Mouse (Mus musculus) liver, embryonic 18 days (tissue): Measurements from ENCODE around the gene Irf1. TPM values are rescaled to one million over a fixed set of nuclear protein-coding genes. Genes with fewer than 3 reads are reported as not detected.

Source experiments
- polyA plus RNA-seq: library from polyadenylated mRNA; depleted of rRNA; stranded (reverse); fragments of >200 nt; gene quantifications from 2 replicates; pipeline ENCODE4 v1.2.3, GENCODE M21; 2012; rRNA removed

Gene Irf1
- 24.6 and 28.0 TPM in 2 replicates for polyA plus RNA-seq

DNA sequence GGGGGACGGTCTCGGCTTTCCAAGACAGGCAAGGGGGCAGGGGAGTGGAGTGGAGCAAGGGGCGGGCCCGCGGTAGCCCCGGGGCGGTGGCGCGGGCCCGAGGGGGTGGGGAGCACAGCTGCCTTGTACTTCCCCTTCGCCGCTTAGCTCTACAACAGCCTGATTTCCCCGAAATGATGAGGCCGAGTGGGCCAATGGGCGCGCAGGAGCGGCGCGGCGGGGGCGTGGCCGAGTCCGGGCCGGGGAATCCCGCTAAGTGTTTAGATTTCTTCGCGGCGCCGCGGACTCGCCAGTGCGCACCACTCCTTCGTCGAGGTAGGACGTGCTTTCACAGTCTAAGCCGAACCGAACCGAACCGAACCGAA is at the start of gene Irf1:
Gene Irf1 (plus strand): TSS at position 255 of the 365 bp plus-strand sequence.

DNA sequence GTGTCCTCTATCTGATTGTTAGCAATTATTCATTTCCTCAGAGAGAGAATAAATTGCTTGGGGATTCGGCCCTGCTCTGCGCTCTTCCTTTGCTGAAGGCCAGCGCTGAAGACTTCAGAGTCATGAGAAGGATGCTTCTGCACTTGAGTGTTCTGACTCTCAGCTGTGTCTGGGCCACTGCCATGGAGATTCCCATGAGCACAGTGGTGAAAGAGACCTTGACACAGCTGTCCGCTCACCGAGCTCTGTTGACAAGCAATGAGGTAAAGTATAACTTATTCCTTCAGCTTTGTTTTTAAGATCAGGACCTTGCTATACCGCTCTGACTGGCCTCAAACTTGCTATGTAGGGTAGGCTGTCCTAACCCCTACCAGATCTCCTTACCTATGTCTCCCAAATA is 49.1 kb upstream of the Irf1 start, which contains the start of gene Il5:
Gene Il5 (plus strand): TSS at position 80 of the 400 bp plus-strand sequence.

DNA sequence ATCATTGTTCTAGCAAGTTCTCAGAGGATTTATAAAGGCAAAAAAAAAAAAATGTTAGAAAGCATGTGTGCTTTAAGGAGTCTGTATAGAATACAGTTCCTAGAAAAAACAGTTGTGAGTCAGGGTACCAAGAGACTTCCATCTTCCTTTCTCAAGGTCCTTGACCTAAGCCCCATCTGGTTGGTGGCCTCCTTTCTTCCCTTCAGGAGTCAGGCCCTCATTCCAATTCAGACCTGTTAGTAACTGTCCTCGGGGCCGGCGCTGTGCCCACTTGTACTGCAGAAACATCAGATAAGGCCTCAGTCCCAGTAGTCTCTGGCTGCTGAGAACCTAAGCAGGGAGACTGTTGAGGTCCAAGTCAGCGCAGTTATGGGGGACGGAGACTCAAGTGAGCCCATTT is 3.3 kb downstream of the Irf1 start, which contains the start of gene Gm17334:
Gene Gm17334 (minus strand): TSS at position 101 of the 400 bp plus-strand sequence.

Other genes starting within 250 kb of the Irf1 start
- gene Kif3a, start 202.6 kb upstream of the Irf1 start, polyA plus RNA-seq = 2.9 and 3.1 TPM in 2 replicates
- gene Il4, start 151.3 kb upstream of the Irf1 start, polyA plus RNA-seq = 0.18 and 0.30 TPM in 2 replicates
- not detected in 2 replicates for gene Il13, start 135.3 kb upstream of the Irf1 start, polyA plus RNA-seq
- 3.2 TPM in 2 replicates for gene Rad50, start 62.7 kb upstream of the Irf1 start, polyA plus RNA-seq
- not detected in 2 replicates for gene Il5, start 49.2 kb upstream of the Irf1 start, polyA plus RNA-seq
- not detected in 2 replicates for gene Gm17334, start 3.2 kb downstream of the Irf1 start, polyA plus RNA-seq
- gene Gm12216, start 89.2 kb downstream of the Irf1 start, polyA plus RNA-seq = 0.37 and 0.72 TPM in 2 replicates
- 4.1 and 4.2 TPM in 2 replicates for gene Slc22a5, start 121.6 kb downstream of the Irf1 start, polyA plus RNA-seq
- 1.3 and 1.6 TPM in 2 replicates for gene Slc22a21, start 210.3 kb downstream of the Irf1 start, polyA plus RNA-seq